ENCODE assay signal across 8 mouse cellular contexts in the genomic region with DNA sequence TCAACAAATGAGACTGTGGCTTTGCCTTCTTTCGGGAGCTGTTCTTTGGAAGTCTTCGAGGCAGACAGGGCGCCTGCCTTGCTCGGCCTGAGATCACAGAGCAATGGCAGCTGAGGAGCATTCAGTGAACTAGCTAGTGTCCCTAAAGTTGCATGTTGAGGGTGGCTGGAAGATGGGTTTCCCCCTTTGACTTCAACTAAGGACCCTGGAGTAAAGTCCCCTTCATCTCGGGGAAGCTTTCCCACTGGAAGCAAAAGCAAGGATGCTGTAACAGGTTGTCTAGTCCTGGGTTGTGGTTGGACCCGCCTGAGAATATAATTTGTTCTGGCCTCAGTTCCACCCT.
DNase-seq lines count a peak whose midpoint lies in the region; ATAC-seq and TF ChIP-seq lines count a peak whose summit lies in the region.

No protein-coding gene starts in this region.

- TF ChIP-seq POLR2A in cerebellum, adult 2 months (IDR thresholded peaks at IDR 0.05; ENCODE audit: borderline replicate concordance, insufficient read depth, low read length): no peak
- no peak for TF ChIP-seq POLR2A in small intestine, adult 2 months (IDR thresholded peaks at IDR 0.05; ENCODE audit: low read depth, low read length)

- H3K36me3 ChIP-seq in lung, embryonic 16.5 days (ENCODE audit: control insufficient read depth, insufficient read depth, low read length): no peaks in the 10 kb centered on the region
- H3K36me3 ChIP-seq in limb, embryonic 11.5 days (ENCODE audit: control insufficient read depth, insufficient read depth, low read length): no peaks in the 10 kb centered on the region
- no peaks in the 10 kb centered on the region for H3K36me3 ChIP-seq in small intestine, adult 2 months (ENCODE audit: control insufficient read depth, insufficient read depth, low read length)

- H3K9ac ChIP-seq in lung, embryonic 16.5 days (ENCODE audit: low read length): peak overlapping the region; percentile 77; the same call in 1 of the 2 replicates
- no peak overlapping the region for H3K9ac ChIP-seq in limb, embryonic 11.5 days (ENCODE audit: low read length)

- no peak for ATAC-seq in lung, embryonic 16.5 days (ENCODE audit: low read depth)
- no peak for ATAC-seq in limb, embryonic 11.5 days (ENCODE audit: insufficient number of reproducible peaks, low FRiP score, low TSS enrichment, low read depth)

- peak overlapping the region; percentile 99 for H3K4me3 ChIP-seq in cerebellum, adult 2 months (replicated peaks; ENCODE audit: insufficient read depth, low read depth, low read length)
- peak overlapping the region; percentile 72 for H3K4me3 ChIP-seq in lung, embryonic 16.5 days (ENCODE audit: low read length)
- H3K4me3 ChIP-seq in limb, embryonic 11.5 days (ENCODE audit: low read depth, low read length): peak overlapping the region; percentile 58
- H3K4me3 ChIP-seq in small intestine, adult 2 months (ENCODE audit: low read depth, low read length): peak overlapping the region; percentile 59; the same call in 1 of the 2 replicates

- peak overlapping the region; percentile 72 for H3K27ac ChIP-seq in cerebellum, adult 2 months (ENCODE audit: insufficient read depth, low read length)
- H3K27ac ChIP-seq in lung, embryonic 16.5 days (ENCODE audit: low read length): no peak overlapping the region
- H3K27ac ChIP-seq in limb, embryonic 11.5 days (replicated peaks; ENCODE audit: low read depth, low read length): no peak overlapping the region
- no peak overlapping the region for H3K27ac ChIP-seq in small intestine, adult 2 months (ENCODE audit: insufficient read depth, low read depth, low read length)

- H3K9me3 ChIP-seq in lung, embryonic 16.5 days (ENCODE audit: control insufficient read depth, low read length): no peaks in the 10 kb centered on the region
- H3K9me3 ChIP-seq in limb, embryonic 11.5 days (ENCODE audit: control insufficient read depth, low read length): no peaks in the 10 kb centered on the region

- H3K27me3 ChIP-seq in cerebellum, adult 2 months (ENCODE audit: control insufficient read depth, insufficient read depth, low read length): no peaks in the 10 kb centered on the region
- peaks cover 4% of the 10 kb centered on the region; the same call in 1 of the 2 replicates for H3K27me3 ChIP-seq in lung, embryonic 16.5 days (ENCODE audit: control insufficient read depth, insufficient read depth, low read depth, low read length)
- peaks cover 7% of the 10 kb centered on the region; the same call in 1 of the 2 replicates for H3K27me3 ChIP-seq in limb, embryonic 11.5 days (ENCODE audit: control insufficient read depth, insufficient read depth, low read length)
- peaks cover 14% of the 10 kb centered on the region for H3K27me3 ChIP-seq in small intestine, adult 2 months (ENCODE audit: control insufficient read depth, insufficient read depth, low read length)

- TF ChIP-seq CTCF in cerebellum, adult 2 months (IDR thresholded peaks at IDR 0.05; ENCODE audit: borderline replicate concordance, insufficient read depth, low read depth, low read length): no peak
- TF ChIP-seq CTCF in small intestine, adult 2 months (IDR thresholded peaks at IDR 0.05; ENCODE audit: extremely low read depth, insufficient read length, insufficient replicate concordance, low read depth, low read length): no peak

- H3K4me2 ChIP-seq in lung, embryonic 16.5 days (ENCODE audit: low read depth, low read length): peak overlapping the region; percentile 100
- peak overlapping the region; percentile 100 for H3K4me2 ChIP-seq in limb, embryonic 11.5 days (ENCODE audit: low read depth, severe bottlenecking)

- peaks cover 5% of the 10 kb centered on the region; the same call in 1 of the 2 replicates for H3K4me1 ChIP-seq in cerebellum, adult 2 months (ENCODE audit: control insufficient read depth, insufficient read depth, low read length)
- H3K4me1 ChIP-seq in lung, embryonic 16.5 days (replicated peaks; ENCODE audit: control insufficient read depth, insufficient read depth, low read length): peaks cover 13% of the 10 kb centered on the region
- H3K4me1 ChIP-seq in limb, embryonic 11.5 days (ENCODE audit: control insufficient read depth, insufficient read depth, low read length): peaks cover 4% of the 10 kb centered on the region; the same call in 1 of the 2 replicates
- peaks cover 3% of the 10 kb centered on the region; the same call in 1 of the 2 replicates for H3K4me1 ChIP-seq in small intestine, adult 2 months (ENCODE audit: control insufficient read depth, insufficient read depth, insufficient read length, low read length)

- DNase-seq in cerebellum, adult 2 months: no peak
- no peak for DNase-seq in cerebellum, postnatal 36 days
- DNase-seq in lung, postnatal 36 days: no peak
- DNase-seq in limb, embryonic 11.5 days (ENCODE audit: low spot score): peak; percentile 25
- no peak for DNase-seq in right cerebral cortex, adult 2 months (ENCODE audit: low spot score in 2 of 2)
- DNase-seq in gastrocnemius, postnatal 14 days: no peak

- intact Hi-C loops in gastrocnemius, postnatal 14 days (cut with DNase I; ENCODE audit: low total_unique reads): no loop called here

- WGBS in cerebellum, adult 2 months: 42% methylated on average over 6 of the region's 6 CpGs
- WGBS in lung, embryonic 16.5 days: 22% methylated on average over 6 of the region's 6 CpGs
- 12% methylated on average over 6 of the region's 6 CpGs for WGBS in limb, embryonic 11.5 days
- 28% methylated on average over 6 of the region's 6 CpGs for WGBS in small intestine, adult 2 months
